ENCODE assay signal across 27 mouse cellular contexts in genomic region chr12:21362686-21363085, GRCm38 (mm10). TPM values are rescaled to one million over a fixed set of nuclear protein-coding genes. Genes with fewer than 3 reads are reported as not detected.
DNase-seq lines count a peak whose midpoint lies in the region; ATAC-seq lines count a peak whose summit lies in the region.
"Had no signal": no experiment of that assay in that cellular context is flagged by ENCODE, and none has a peak within 500 bp of the region (broad histone marks: within the 10 kb centered on the region; RNA-seq: fewer than 3 reads in every experiment).

No protein-coding gene starts in this region.

- no peak overlapping the region for H3K9ac ChIP-seq in stomach, embryonic 16.5 days (ENCODE audit: low read length)
- H3K9ac ChIP-seq: embryonic facial prominence, embryonic 15.5 days; forebrain, embryonic 12.5 days; heart, embryonic 12.5 days; hindbrain, embryonic 15.5 days; limb, embryonic 12.5 days; midbrain, embryonic 15.5 days had no signal

- intact Hi-C loops in heart, postnatal 25 days (cut with DNase I): no loop called here

- no peaks in the 10 kb centered on the region for H3K27me3 ChIP-seq in stomach, embryonic 16.5 days (ENCODE audit: control insufficient read depth, insufficient read depth, low read length)
- H3K27me3 ChIP-seq: embryonic facial prominence, embryonic 15.5 days; forebrain, embryonic 12.5 days; heart, embryonic 12.5 days; hindbrain, embryonic 15.5 days; limb, embryonic 12.5 days; midbrain, embryonic 15.5 days; Patski had no signal

- WGBS in stomach, embryonic 16.5 days: 57% methylated on average over 2 of the region's 2 CpGs

- no peak overlapping the region for H3K4me2 ChIP-seq in stomach, embryonic 16.5 days (ENCODE audit: low read depth, low read length)
- H3K4me2 ChIP-seq: embryonic facial prominence, embryonic 15.5 days; forebrain, embryonic 12.5 days; heart, embryonic 12.5 days; hindbrain, embryonic 15.5 days; limb, embryonic 12.5 days; midbrain, embryonic 15.5 days had no signal

- no peaks in the 10 kb centered on the region for H3K9me3 ChIP-seq in stomach, embryonic 16.5 days (replicated peaks; ENCODE audit: control insufficient read depth, low read length)
- H3K9me3 ChIP-seq: embryonic facial prominence, embryonic 10.5 days; embryonic facial prominence, embryonic 15.5 days; forebrain, embryonic 12.5 days; heart, embryonic 12.5 days; hindbrain, embryonic 15.5 days; limb, embryonic 12.5 days; midbrain, embryonic 15.5 days had no signal

- H3K4me1 ChIP-seq in stomach, embryonic 16.5 days (ENCODE audit: control insufficient read depth, insufficient read depth, low read length): no peaks in the 10 kb centered on the region
- H3K4me1 ChIP-seq: embryonic facial prominence, embryonic 10.5 days; forebrain, embryonic 12.5 days; hindbrain, embryonic 10.5 days; hindbrain, embryonic 15.5 days; limb, embryonic 12.5 days; midbrain, embryonic 10.5 days; midbrain, embryonic 15.5 days had no signal

- H3K4me3 ChIP-seq in stomach, embryonic 16.5 days (replicated peaks; ENCODE audit: low read length): no peak overlapping the region
- H3K4me3 ChIP-seq: embryonic facial prominence, embryonic 10.5 days; embryonic facial prominence, embryonic 15.5 days; forebrain, embryonic 12.5 days; heart, embryonic 12.5 days; hindbrain, embryonic 10.5 days; hindbrain, embryonic 15.5 days; left cerebral cortex, adult 2 months; limb, embryonic 12.5 days; midbrain, embryonic 10.5 days; midbrain, embryonic 15.5 days had no signal

- ATAC-seq in stomach, embryonic 16.5 days (ENCODE audit: insufficient read depth, low FRiP score): peak; percentile 53; the same call in 1 of the 2 replicates
- ATAC-seq: inflammation-experienced regulatory T-cells, adult 6 months; midbrain, embryonic 15.5 days; Patski had no signal

- peak overlapping the region; percentile 64 for H3K27ac ChIP-seq in stomach, embryonic 16.5 days (ENCODE audit: low read length)
- H3K27ac ChIP-seq: embryonic facial prominence, embryonic 10.5 days; embryonic facial prominence, embryonic 15.5 days; forebrain, embryonic 12.5 days; hindbrain, embryonic 10.5 days; hindbrain, embryonic 15.5 days; left cerebral cortex, adult 2 months; limb, embryonic 12.5 days; midbrain, embryonic 10.5 days; midbrain, embryonic 15.5 days had no signal

- H3K36me3 ChIP-seq in stomach, embryonic 16.5 days (ENCODE audit: control insufficient read depth, insufficient read depth, low read length): no peaks in the 10 kb centered on the region
- H3K36me3 ChIP-seq: embryonic facial prominence, embryonic 15.5 days; midbrain, embryonic 15.5 days had no signal

- DNase-seq in heart, adult 11 months: peak; percentile 18
- no peak for DNase-seq in heart, postnatal 25 days (ENCODE audit: low spot score)
- DNase-seq in brain, adult 2 months (ENCODE audit: low read depth, low spot score): peak; percentile 44
- peak; percentile 71 for DNase-seq in lung, postnatal 25 days (ENCODE audit: low spot score)
- DNase-seq in B cell, adult 2 months: no peak
- DNase-seq in adrenal gland, adult 18-20 months (ENCODE audit: low spot score in 2 of 2): no peak
- DNase-seq: adrenal gland, postnatal 14 days; cerebellum, adult 2 months; cerebellum, postnatal 14 days; gastrocnemius, postnatal 14 days; kidney, adult 11 months; kidney, postnatal 14 days; right cerebral cortex, postnatal 4 days; thymus, postnatal 25 days had no signal

RNA-seq across cellular contexts. Expression of gene Adam17, which starts 10.7 kb away (rescaled TPM):
- 10 to 100 TPM; 48.9 to 58.5 TPM for total RNA-seq in heart, postnatal 25 days (2021)
- polyA plus RNA-seq in stomach, embryonic 16.5 days (2015; fragmentation: Nextera tagmentation; extraction: Ambion mirVana): 39.6 and 45.3 TPM in 2 replicates
- 10 to 100 TPM; 34.2 to 41.0 TPM for total RNA-seq in adrenal gland, adult 18-20 months (2021)

RNA-seq across cellular contexts. Expression of gene Iah1, which starts 46.5 kb away (rescaled TPM):
- total RNA-seq in heart, postnatal 25 days (2021): 10 to 100 TPM; 12.6 to 15.7 TPM
- polyA plus RNA-seq in stomach, embryonic 16.5 days (2015; fragmentation: Nextera tagmentation; extraction: Ambion mirVana): 46.6 and 55.7 TPM in 2 replicates
- total RNA-seq in adrenal gland, adult 18-20 months (2021): 10 to 100 TPM; 51.0 to 60.2 TPM

RNA-seq across cellular contexts. Expression of gene Ywhaq, which starts 54.8 kb away (rescaled TPM):
- 10 to 100 TPM; 65.3 to 81.2 TPM for total RNA-seq in heart, postnatal 25 days (2021)
- polyA plus RNA-seq in stomach, embryonic 16.5 days (2015; fragmentation: Nextera tagmentation; extraction: Ambion mirVana): 576 and 606 TPM in 2 replicates
- 100 to 1,000 TPM; 267 to 313 TPM for total RNA-seq in adrenal gland, adult 18-20 months (2021)

Comparison
In these comparisons a context has a peak if more than half of its experiments do, and no peak if none do; other contexts are left out.
1. DNase-seq: peak in heart, adult 11 months (single experiment), brain, adult 2 months (single experiment) and lung, postnatal 25 days (single experiment); none in heart, postnatal 25 days (single experiment), B cell, adult 2 months (0 of 2) and adrenal gland, adult 18-20 months (0 of 2).